Mouse (Mus musculus) E14TG2a.4 (cell line): ENCODE results near the gene Psen2.

Experiments
- H3K27me3 ChIP-seq: 2 replicates; pipeline ENCODE4 v1.6.1; 2014; ENCODE audit warnings: low read length, control low read depth; ENCODE audit not compliant: insufficient read depth
- H3K36me3 ChIP-seq: 2 replicates; pipeline ENCODE4 v1.6.1; 2014; ENCODE audit warnings: low read length, control low read depth; ENCODE audit not compliant: insufficient read depth
- H3K4me1 ChIP-seq: replicated peaks from 2 replicates; pipeline ENCODE4 v1.6.1; 2014; ENCODE audit warnings: low read depth, low read length, control low read depth
- H3K4me3 ChIP-seq: replicated peaks from 2 replicates; pipeline ENCODE4 v1.5.1; 2014; ENCODE audit warnings: mild to moderate bottlenecking, low read length
- H3K9me3 ChIP-seq: 2 replicates; pipeline ENCODE4 v1.6.1; 2014; ENCODE audit warnings: low read length, control low read depth
- CTCF ChIP-seq: conservative IDR thresholded peaks from 2 replicates; pipeline ENCODE4 v1.5.1; 2014; ENCODE audit warnings: low read length
- NANOG ChIP-seq: IDR thresholded peaks from 2 replicates; pipeline ENCODE4 v1.6.1; 2014; ENCODE audit warnings: borderline replicate concordance, low read length, mixed read lengths
- POU5F1 ChIP-seq: IDR thresholded peaks from 2 replicates; pipeline ENCODE4 v1.6.1; 2014; ENCODE audit warnings: low read length, borderline replicate concordance

The Psen2 gene

GRCm38 (mm10) chr1:180300997-180301396, 37.8 kb upstream of the Psen2 start:
- TF ChIP-seq POU5F1 (no peak), NANOG (no peak), CTCF (no peak)
- H3K4me1 ChIP-seq, result peaks cover 25% of the 10 kb centered on the region

GRCm38 (mm10) chr1:180300292-180300691, 37.1 kb upstream of the Psen2 start:
- no peak overlapping the region for H3K4me3 ChIP-seq
- no peaks in the 10 kb centered on the region; the same call in 1 of the 2 replicates for H3K27me3 ChIP-seq
- no peaks in the 10 kb centered on the region for H3K9me3 ChIP-seq
- H3K4me1 ChIP-seq, result peaks cover 25% of the 10 kb centered on the region
- no peaks in the 10 kb centered on the region for H3K36me3 ChIP-seq
- TF ChIP-seq CTCF (no peak), POU5F1 (no peak), NANOG (no peak)

More at GRCm38 (mm10) chr1:180300997-180301396, 37.8 kb upstream of the Psen2 start:
- no peaks in the 10 kb centered on the region for H3K9me3 ChIP-seq
- no peak overlapping the region for H3K4me3 ChIP-seq
- no peaks in the 10 kb centered on the region for H3K36me3 ChIP-seq
- peaks cover 2% of the 10 kb centered on the region; the same call in 1 of the 2 replicates for H3K27me3 ChIP-seq

- Histone ChIP-seq H3K36me3 (no peaks in the 10 kb centered on the region), H3K4me3 (no peak overlapping the region), H3K9me3 (no peaks in the 10 kb centered on the region), H3K27me3 (no peaks in the 10 kb centered on the region; the same call in 1 of the 2 replicates), H3K4me1 (peaks cover 25% of the 10 kb centered on the region)
- TF ChIP-seq POU5F1 (no peak), NANOG (no peak), CTCF (no peak)
Measured at GRCm38 (mm10) chr1:180299697-180300096, 36.5 kb upstream of the Psen2 start.

- Histone ChIP-seq H3K27me3 (no peaks in the 10 kb centered on the region; the same call in 1 of the 2 replicates), H3K4me1 (peaks cover 9% of the 10 kb centered on the region), H3K36me3 (no peaks in the 10 kb centered on the region), H3K9me3 (no peaks in the 10 kb centered on the region), H3K4me3 (no peak overlapping the region)
- no peak for TF ChIP-seq POU5F1
- TF ChIP-seq CTCF, result no peak
- TF ChIP-seq NANOG, result no peak
Measured at GRCm38 (mm10) chr1:180296088-180296487, 32.9 kb upstream of the Psen2 start.

GRCm38 (mm10) chr1:180290358-180290757, 27.1 kb upstream of the Psen2 start:
- no peaks in the 10 kb centered on the region for H3K36me3 ChIP-seq
- peaks cover 12% of the 10 kb centered on the region for H3K27me3 ChIP-seq
- H3K4me3 ChIP-seq, result no peak overlapping the region
- no peaks in the 10 kb centered on the region for H3K9me3 ChIP-seq
- H3K4me1 ChIP-seq, result peaks cover 27% of the 10 kb centered on the region
- no peak for TF ChIP-seq NANOG
- no peak for TF ChIP-seq POU5F1
- TF ChIP-seq CTCF, result no peak

- no peaks in the 10 kb centered on the region for H3K9me3 ChIP-seq
- peaks cover 17% of the 10 kb centered on the region for H3K27me3 ChIP-seq
- no peak for TF ChIP-seq NANOG
- no peak for TF ChIP-seq CTCF
- no peak for TF ChIP-seq POU5F1
- H3K36me3 ChIP-seq, result no peaks in the 10 kb centered on the region
- H3K4me1 ChIP-seq, result peaks cover 27% of the 10 kb centered on the region
- no peak overlapping the region for H3K4me3 ChIP-seq
Measured at GRCm38 (mm10) chr1:180289788-180290187, 26.6 kb upstream of the Psen2 start.

GRCm38 (mm10) chr1:180288872-180289468, 25.7 kb upstream of the Psen2 start:
- H3K4me1 ChIP-seq, result peaks cover 35% of the 10 kb centered on the region
- no peak overlapping the region for H3K4me3 ChIP-seq
- TF ChIP-seq POU5F1 (no peak), CTCF (no peak), NANOG (no peak)
- no peaks in the 10 kb centered on the region for H3K36me3 ChIP-seq
- H3K9me3 ChIP-seq, result no peaks in the 10 kb centered on the region
- H3K27me3 ChIP-seq, result peaks cover 25% of the 10 kb centered on the region

- no peaks in the 10 kb centered on the region for H3K36me3 ChIP-seq
- H3K4me3 ChIP-seq, result no peak overlapping the region
- TF ChIP-seq POU5F1, result no peak
- TF ChIP-seq NANOG, result no peak
- no peak for TF ChIP-seq CTCF
- peaks cover 40% of the 10 kb centered on the region for H3K4me1 ChIP-seq
- peaks cover 32% of the 10 kb centered on the region for H3K27me3 ChIP-seq
- peaks cover 5% of the 10 kb centered on the region; the same call in 1 of the 2 replicates for H3K9me3 ChIP-seq
Measured at GRCm38 (mm10) chr1:180288227-180288626, 25.0 kb upstream of the Psen2 start.

- Histone ChIP-seq H3K36me3 (no peaks in the 10 kb centered on the region), H3K27me3 (peaks cover 32% of the 10 kb centered on the region), H3K4me1 (peaks cover 35% of the 10 kb centered on the region), H3K9me3 (peaks cover 5% of the 10 kb centered on the region; the same call in 1 of the 2 replicates), H3K4me3 (no peak overlapping the region)
- TF ChIP-seq CTCF, result no peak
- TF ChIP-seq POU5F1, result no peak
- TF ChIP-seq NANOG, result no peak
Measured at GRCm38 (mm10) chr1:180286081-180286831, 23.0 kb upstream of the Psen2 start.
